Mouse (Mus musculus) T-helper 17 cell (primary cell): ENCODE results near the gene Dalrd3.

Source experiments
- in situ Hi-C, 2 experiments: fragments of 300-600 bp; cut with MboI, MseI; formaldehyde crosslinking; loops; 1 replicate in 1 of 2; 2 replicates in 1 of 2; pipeline ENCODE4 v1.15.1; 2025; ENCODE audit warnings: high pct_unique_total_duplicates in 2 of 2

Dalrd3 gene

GRCm38 (mm10) chr9:108608889-108609288 is 39.2 kb downstream of the Dalrd3 start:
- in situ Hi-C loops, result no loop called here

DNA sequence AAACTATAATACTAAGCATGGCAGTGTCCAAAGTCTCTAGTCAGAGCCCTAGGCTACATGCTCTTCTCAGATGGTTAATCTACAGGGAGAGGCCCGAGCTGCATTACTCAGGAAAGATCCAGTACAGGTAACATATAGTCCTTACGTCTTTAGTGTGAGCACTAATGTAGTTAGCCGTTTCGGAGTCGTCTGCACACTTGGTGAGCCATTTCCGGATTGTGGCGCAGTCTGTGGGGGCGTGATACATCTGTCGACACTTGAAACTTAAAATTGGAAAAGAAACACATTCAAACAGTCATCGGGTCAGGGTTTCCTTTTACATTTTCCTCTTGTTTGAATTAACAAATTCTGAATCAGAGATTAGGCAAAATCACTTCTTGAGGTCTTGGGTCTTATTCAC is 41.8 kb downstream of the Dalrd3 start:
- in situ Hi-C loops, result no loop called here

- in situ Hi-C loops, result no loop called here
These were observed 47.6 kb downstream of the Dalrd3 start for GRCm38 (mm10) chr9:108617301-108617700.
